Mouse (Mus musculus) ovary, postnatal 14 days (tissue): ENCODE data around the gene Baiap2l1.

Source experiments
- DNase-seq: peaks from one replicate; pipeline ENCODE4 v3.0.0; 2022; ENCODE audit warnings: low spot score

Gene Baiap2l1

DNA sequence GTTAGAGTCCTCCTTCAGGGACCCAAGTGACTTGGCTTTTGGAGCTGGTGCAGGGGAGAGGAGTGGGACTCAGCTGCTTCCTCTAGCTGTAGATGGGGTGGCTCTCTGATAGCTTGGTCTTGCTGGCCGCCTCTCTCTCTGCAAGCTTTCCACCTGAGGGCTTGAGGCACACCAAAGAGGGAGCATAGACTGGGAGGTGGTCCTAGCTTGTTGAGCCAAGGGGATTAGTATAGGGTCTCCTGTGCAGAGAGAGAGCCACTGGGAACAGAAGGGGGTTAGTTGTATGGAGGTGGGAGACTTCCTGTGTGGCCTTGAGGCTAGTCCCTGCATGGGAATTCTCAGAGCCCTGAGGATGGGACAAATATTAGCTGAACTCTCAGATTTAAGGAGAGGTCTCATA is 101.0 kb downstream of the Baiap2l1 start:
- no peak for DNase-seq

DNA sequence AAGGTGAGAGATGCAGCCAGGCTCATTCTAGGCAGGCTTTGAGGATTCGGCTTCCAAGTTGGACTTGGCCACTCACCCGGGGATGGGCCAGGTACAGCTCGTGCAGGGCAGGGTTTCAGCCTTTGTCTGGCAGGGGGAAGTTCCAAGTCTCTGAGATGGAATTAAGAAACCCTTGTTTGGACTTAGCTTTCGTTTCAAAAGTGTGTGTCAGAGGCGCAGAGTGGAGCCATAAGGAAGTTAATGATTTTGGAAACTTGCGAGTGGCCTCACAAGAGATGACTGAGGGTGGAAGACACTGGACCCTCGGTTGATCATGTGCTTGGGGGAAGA is 101.4 kb downstream of the Baiap2l1 start:
- DNase-seq: no peak

DNA sequence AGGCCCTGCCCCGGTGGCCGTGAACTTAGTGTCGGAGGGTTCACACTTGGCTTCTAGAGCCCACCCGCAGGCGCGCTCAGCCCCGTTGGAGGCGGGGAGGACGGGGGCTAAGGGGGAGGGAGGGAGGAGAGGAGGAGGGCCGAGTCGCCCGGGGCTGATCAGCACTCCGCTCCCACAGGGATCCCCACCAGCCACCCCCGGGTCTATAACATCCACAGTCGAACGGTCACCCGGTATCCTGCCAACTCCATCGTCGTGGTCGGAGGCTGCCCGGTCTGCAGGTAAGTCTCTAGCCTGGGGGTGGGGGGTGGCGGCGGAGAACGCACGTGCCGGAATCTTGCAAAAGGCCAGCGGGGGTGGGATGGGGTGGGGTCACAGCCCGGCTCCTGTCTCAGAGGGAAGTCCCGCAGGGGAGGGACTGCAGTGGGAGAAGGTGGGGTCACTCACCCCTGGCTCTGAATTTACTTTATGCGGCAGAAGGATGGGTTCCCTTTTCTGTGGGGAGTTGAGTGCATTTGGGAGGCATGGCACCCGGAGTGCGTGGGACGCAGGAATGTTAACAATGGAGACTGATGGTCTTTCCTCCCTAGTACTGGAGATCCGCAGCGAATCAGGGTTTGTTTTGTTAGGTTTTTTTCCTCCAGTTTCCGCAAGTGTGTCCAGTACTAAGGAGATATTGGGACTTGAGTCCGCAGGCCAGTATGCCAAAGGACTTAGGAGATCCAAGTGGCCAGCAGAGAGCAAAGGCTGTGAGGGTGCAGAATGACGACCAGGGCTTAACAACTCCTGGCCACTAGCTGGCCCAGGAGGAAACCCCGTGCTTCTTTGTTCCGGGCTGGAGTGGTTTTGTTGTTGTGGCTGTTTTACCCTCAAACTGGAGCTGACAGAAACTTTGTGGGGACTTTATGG is 102.0 kb downstream of the Baiap2l1 start:
- peak; percentile 49 for DNase-seq

DNA sequence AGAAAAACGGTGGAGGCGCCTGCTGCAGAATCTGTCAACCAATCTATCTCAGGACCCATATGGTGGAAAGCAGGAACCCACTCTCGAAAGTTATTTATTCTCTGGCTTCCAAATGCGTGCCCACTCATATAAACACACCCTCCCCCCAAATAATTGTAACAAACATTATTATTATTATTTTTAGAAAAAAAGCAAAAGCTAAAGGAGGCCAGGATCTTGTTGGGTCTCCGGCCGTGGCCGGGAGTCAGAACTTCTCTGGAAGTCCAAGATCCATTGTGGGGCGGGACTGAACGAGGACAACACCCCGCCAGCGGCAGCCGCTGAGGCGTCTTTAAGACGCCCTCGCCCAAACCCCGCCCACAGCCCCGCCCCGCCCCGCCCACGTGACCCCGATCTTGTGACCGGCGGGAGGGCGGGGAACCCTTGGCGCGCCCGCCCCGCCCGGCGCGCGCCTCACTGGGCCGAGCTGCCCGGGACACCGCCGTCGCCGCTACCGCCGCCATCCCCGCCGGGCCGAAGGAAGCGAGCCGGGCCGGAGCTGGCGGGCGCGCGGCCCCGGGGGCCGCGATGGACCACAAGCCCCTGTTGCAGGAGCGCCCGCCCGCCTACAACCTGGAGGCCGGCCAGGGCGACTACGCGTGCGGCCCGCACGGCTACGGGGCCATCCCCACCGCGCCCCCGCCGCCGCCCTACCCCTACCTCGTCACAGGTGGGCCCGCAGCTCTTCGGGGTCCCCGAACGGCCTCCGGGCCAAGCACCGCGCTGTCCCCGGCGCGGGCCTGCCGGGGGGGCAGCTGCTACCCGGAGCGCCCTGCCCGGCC is 102.9 kb downstream of the Baiap2l1 start:
- peak; percentile 70 for DNase-seq

DNA sequence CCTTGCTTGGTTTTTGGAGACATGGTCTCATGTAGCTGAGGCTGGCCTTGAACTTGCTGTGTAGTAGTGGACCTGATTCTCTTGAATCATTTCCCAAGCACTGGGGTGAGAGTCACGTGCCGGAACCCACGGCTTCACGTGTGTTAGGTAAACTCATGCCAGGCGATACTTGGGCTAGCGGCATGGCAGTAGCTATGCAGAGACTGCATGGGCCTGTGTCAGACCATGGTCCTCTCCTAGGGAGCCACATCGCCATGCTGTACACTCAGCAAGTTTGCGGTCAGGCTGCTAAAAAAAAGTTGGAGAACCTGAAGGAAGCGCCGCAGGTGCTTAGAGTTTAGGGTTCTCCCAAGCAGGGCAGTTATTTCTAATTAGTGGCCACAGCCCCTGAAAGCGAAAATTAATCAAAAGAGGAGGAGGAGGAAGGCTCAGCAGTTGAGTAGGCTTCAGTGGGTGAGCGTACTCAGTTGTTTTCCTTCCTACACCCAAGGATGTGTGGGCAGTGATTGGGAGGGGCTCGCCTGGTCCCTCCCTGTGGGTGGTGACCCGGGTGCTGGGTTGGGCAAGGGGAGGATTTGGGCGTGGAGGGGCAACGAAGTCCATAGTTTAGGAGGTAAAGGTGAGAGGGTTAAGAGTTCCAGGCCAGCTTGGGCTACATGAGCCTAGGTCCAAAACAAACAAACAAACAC is 103.6 kb downstream of the Baiap2l1 start:
- DNase-seq: peak; percentile 51

DNA sequence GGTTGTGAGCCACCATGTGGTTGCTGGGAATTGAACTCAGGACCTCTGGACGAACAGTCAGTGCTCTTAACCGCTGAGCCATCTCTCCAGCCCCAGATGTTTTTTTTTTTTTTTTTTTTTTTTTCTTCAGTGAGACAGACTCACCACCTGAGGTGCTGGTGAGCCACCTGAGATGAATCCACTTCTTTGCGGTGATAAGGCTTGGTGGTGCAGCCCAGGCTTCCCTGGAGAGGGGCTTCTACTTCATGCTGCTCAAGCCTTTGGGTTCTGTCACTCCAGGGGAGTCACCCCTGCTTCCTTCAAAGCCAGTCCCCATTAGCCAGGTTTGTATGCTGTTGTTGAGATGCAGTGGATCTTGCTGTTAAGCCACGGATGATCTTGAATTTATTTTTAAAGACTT is 104.7 kb downstream of the Baiap2l1 start:
- DNase-seq: no peak

DNA sequence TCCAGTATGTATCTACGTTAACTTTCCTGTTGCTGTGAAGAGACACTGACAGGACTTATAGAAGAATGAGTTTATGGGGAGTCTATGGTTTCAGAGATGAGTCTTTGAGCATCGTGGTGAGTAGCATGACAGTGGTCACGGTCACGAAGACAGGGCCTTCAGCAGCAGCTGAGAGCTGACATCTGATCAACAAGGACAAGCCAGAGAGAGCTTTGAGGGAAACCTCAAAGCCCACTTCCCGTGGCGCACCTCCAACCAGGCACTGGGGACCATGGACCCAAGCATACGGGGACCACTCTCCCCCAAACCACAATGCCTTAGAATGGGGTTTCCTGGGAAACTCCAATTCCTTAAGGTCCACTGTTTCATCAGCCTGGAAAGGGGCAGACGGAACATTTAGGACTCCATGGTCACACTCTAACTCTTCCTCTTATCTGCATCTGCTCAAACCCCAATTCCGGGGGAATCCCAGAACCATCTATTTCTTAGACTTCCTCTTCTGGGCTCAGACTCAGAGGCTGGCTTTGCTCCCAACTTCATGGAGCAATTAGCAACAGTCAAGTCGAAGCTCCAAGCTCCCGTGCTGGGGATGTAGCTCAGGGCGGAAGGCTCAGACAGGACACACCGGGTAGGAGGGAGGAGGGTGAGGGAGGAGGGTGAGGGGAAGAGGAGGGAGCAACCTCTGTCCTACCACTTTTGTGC is 105.9 kb downstream of the Baiap2l1 start:
- DNase-seq: no peak

DNA sequence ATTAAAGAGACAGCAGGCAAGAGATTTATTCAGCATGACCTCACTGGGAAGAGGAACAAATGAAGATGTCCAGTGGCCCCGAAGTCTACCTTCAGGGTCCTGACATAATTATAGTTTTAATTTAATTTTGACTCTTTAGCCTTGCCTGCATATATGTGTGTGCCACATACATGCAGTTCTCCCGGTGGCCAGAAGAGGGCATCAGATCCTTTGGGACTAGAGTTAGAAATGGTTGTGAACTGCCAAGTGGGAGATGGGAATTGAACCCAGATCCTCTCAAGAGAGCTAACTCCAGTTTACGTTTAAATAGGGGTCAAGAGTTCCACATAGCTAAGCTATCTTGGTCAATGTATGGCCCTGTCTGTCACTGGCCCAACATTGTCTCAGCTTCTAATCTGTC is 108.0 kb downstream of the Baiap2l1 start:
- DNase-seq: no peak

DNA sequence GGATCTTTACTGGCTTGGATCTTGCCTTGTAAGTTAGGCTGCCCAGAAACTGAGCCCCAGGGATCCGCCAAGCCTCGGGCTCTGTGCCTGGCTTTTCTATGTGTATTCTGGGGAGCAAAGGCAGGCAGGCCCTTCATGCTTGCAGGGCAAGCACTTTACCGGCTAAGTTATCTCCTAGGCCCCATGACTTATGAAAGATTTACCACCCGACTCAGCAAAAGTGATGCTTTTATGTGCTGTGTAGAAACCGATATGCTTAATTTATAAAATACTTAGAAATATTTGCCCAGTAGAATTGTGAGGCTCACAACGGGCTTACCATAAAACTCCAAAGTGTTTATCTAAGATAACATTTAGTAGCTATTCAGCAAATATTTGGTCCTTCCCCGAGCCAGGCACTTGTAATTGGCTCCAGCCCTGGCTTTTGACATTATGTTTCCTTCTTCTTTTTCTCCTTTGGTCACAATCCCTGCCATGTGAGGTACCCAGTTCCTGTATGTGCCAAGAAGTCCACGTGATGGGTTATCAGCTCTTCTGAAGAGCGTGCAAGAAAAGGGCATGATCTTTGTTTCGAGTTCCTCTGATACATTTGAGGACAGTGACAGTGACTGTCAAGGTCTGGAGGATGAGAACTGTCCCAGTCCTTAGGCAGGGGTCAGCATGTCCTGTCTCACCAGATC is 109.9 kb downstream of the Baiap2l1 start:
- DNase-seq: no peak

DNA sequence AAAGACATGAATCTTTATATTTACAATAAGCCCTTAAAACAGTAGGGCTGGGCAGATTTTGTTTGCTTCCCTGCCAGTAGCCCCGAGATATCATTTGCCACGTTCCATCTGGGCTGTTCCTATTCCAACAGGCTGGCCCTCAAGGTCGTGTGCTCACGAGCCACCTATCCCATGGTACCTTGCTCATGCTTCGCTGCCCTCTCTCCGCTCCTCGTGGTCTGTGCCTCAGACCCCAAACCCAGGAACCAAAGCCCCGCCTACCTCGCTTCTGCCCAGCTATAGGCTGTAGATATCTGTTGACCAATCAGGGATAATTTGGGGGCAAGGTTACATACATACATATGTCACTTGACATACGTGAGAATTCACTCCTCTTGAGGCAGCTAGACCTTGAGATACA is 110.6 kb downstream of the Baiap2l1 start:
- DNase-seq: no peak

DNA sequence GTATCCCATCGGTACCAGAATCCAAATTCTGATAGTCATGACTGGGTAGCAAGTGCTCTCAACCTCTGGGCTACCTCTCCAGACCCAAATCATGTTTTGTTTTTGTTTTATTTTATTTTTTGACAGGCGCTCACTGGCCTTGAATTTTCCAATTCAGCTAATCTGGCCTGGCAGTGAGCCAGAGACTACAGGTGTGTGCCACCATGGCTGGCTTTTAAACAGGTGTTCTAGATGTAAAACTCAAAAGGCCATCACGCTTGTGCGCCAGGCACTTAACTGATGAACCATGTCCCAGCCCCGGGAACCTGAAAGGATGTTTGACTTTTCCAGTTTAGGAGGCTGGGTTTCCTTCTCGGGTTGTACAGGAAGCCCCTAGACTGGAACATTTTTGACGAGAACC is 111.2 kb downstream of the Baiap2l1 start:
- no peak for DNase-seq

DNA sequence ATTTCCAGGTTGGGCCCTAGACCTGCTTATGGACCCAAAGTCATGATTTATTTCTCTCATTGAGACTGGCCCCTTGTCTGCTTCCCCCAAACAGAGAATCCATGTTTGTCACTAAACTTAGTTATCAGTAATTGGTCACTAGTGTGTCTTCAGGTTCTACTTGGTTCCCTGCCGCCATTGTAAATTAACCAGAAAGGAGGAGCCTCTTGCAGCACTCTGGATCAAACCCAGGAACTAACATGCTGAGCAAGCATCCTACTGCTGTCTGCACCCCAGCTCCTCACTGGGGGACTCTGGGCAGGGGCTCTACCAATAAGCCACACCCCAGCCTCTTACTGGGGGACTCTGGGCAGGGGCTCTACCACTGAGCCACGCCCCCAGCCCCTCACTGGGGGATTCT is 112.3 kb downstream of the Baiap2l1 start:
- no peak for DNase-seq

DNA sequence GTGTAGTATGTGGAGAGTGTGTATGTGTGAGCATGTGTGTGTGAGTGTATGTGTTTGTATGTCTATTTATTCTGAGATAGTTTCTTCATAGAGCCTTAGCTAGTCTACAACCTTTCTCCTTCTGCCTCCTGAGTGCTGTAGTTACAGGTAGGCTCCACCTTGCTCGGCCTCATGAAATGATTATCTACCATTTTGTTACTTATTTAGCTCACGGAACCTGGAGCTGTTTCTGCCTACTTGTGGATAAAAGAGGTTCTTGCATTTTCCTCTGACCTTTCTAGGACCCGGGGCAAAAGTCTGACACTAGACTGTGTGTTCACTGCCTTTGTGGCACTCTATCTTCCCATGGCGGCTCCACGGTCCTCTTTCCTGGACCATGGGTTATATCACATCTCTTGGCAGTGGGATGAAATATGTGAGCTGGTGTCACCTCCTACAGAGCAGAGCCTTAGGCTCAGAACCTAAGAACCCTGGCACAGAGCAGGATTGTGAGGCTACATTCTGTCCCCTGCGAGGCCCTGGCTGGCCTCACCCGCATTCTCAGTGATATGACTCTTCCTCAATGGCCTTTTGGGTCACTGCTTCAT is 113.9 kb downstream of the Baiap2l1 start, which contains the start of gene Bri3:
Bri3 (plus strand) TSS at position 537 of the 587 bp plus-strand sequence.
- DNase-seq: no peak

DNA sequence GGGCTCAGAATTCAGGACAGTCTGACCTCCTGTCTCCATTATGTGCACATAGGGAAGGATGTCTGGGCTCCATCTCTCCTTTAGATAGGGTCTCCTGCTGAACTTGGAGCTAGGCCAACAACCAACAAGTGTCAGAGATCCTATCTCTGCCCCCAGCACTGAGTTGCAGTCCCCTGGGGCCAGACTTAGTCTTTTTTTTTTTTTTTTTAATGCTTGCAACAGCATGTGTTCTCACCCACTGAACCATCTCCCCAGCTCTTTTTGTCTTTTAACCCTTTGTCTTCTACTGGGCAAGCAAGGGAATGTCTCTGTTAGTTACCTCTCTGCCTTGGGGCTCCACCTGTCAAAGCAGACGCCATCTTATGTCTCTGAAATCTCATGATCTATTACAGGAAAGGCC is 118.9 kb downstream of the Baiap2l1 start:
- DNase-seq: no peak

DNA sequence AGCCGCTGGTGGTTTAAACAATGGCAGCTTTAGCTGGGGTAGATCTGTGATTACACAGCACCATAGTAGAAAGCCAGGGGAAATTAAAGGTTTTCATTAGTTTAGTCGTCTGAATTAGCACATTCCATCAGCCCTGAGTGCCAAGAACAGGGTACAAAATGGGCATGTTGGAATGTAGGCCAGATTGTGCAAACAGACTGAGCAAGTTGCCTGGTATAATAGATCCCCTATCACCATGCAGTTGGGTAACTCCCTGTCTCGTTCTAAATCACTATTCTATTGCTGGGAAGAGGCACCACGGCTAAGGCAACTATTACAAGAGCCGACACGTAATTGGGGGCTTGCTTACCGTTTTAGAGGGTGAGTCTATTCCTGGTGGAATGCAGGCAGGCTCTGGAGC is 123.2 kb downstream of the Baiap2l1 start:
- DNase-seq: no peak

DNA sequence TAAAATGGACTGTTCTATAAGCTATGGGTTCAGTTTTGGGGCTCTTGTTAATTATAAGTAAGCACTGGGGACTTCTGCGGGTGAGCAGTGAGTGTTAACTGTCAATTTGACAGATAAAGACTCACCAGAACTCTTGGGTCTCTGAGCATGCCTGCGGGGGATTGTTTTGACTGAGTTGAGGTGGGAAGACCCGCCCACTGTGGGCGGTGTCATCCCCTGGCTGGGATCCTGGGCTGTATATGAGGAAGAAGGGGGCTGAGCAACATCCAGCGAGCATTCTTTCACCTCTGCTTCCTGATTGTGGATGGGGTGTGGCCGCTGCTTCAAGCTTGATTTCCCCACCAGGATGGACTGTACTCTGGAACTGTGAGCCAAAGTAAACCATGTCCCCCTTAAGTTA is 123.7 kb downstream of the Baiap2l1 start:
- no peak for DNase-seq

DNA sequence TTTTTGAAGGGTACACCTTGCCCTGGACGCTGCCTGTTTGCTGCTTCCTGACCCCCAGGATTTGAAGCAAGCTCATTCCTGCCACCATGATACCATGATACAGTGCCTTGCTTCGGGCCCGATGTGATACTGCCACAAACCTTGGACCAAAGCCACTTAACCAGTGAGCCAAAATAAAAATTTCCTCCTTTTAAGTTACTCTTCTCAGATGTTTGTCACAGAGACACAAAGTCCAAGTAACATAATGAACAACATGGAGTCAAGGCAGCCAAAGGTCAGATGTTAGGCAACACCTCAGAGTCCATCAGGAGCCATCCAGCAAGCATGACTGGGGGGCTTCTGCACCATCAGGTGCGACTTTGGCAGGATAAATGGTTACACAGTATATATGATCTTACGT is 125.4 kb downstream of the Baiap2l1 start:
- DNase-seq: no peak

DNA sequence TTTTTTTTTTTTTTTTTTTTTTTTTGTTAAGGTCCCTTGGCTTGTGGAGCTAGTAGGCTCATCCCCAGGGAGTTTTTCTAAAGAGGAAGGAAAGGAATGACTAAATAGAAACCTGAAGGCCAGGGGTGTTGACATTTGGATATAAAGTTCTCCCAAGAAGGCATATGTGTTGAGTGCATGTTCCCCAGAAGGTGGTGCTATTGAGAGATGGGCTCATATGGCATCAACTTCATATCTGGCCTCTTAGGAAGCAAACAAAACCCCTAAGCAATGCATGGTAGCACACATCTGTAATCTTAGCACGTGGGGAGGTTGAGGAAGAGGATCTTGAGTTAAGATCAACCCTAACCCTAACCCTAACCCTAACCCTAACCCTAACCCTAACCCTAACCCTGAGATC is 126.5 kb downstream of the Baiap2l1 start:
- DNase-seq: no peak

DNA sequence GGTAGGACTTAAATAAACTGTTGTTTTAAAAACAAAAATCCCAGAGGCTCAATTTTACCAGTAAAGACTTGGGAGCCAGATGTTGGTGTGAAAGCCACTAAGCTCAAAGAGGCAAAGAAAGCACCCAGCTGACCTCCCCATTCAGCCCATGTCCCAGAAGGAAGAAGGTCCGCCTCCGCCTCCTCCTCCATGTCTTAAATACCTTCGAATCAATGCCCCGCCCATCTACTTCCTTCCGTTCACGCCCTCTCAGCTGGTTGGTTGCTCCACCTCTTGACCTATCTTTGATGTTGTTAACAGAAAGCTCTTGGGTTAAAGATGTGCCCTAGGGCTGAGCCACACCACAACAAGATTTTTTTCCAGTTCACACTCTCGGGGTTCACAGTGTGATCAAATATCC is 127.7 kb downstream of the Baiap2l1 start:
- no peak for DNase-seq

DNA sequence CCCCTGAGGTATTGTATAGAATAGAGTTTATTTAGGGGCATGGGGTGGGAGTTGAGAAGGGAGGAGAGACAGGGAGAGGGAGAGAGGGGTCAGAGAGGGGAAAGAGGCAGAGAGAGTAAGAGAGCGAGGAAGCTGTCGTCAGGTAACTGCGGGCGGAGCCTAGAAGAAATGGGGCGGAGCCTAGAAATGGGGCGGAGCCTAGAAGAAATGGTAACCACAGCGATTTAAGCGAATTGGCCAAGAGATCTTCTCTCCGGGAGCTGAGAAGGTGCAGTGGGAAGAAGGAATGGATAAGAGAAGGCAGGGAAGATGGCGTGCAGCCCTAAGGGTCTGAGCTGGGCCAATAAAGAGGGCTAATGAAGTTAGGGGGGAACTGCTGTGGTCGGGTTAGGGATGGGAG is 131.7 kb downstream of the Baiap2l1 start:
- DNase-seq: no peak
